Mouse (Mus musculus): ENCODE results near the gene Lat2.

Gene Lat2

GRCm38 (mm10) chr5:134611810-134612521 lies 2.9 kb downstream of the Lat2 start:
- peak; percentile 15 for DNase-seq (ENCODE audit: low spot score)

- DNase-seq (ENCODE audit: low spot score) = no peak
These were observed 4.7 kb downstream of the Lat2 start for GRCm38 (mm10) chr5:134609916-134610643.

- DNase-seq (ENCODE audit: low spot score) = no peak
These were observed 7.7 kb downstream of the Lat2 start for GRCm38 (mm10) chr5:134607121-134607520.

- no peak for DNase-seq (ENCODE audit: low spot score)
These were observed 8.5 kb downstream of the Lat2 start for GRCm38 (mm10) chr5:134606314-134606713.

- no peak for DNase-seq (ENCODE audit: low spot score)
These were observed 10.4 kb downstream of the Lat2 start for GRCm38 (mm10) chr5:134604376-134604775.

GRCm38 (mm10) chr5:134597711-134598110 lies 17.1 kb downstream of the Lat2 start:
- DNase-seq (ENCODE audit: low spot score) = no peak

- DNase-seq (ENCODE audit: low spot score) = no peak
These were observed 21.7 kb downstream of the Lat2 start for GRCm38 (mm10) chr5:134593093-134593492.

- DNase-seq (ENCODE audit: low spot score) = no peak
These were observed 22.7 kb downstream of the Lat2 start for GRCm38 (mm10) chr5:134592026-134592581.

GRCm38 (mm10) chr5:134589900-134590299 lies 24.9 kb downstream of the Lat2 start:
- no peak for DNase-seq (ENCODE audit: low spot score)

- DNase-seq (ENCODE audit: low spot score) = no peak
These were observed 30.0 kb downstream of the Lat2 start for GRCm38 (mm10) chr5:134584798-134585197.

- DNase-seq (ENCODE audit: low spot score) = no peak
These were observed 31.0 kb downstream of the Lat2 start for GRCm38 (mm10) chr5:134583884-134584213.

GRCm38 (mm10) chr5:134583006-134583883 lies 31.6 kb downstream of the Lat2 start:
- no peak for DNase-seq (ENCODE audit: low spot score)

GRCm38 (mm10) chr5:134582221-134582907 lies 32.5 kb downstream of the Lat2 start:
- DNase-seq (ENCODE audit: low spot score) = peak; percentile 98

- DNase-seq (ENCODE audit: low spot score) = no peak
These were observed 33.7 kb downstream of the Lat2 start, which contains the start of gene Rfc2 for GRCm38 (mm10) chr5:134581146-134581545. Rfc2 (plus strand) TSS chr5:134581366.

GRCm38 (mm10) chr5:134579135-134579534 lies 35.7 kb downstream of the Lat2 start:
- DNase-seq (ENCODE audit: low spot score) = no peak

GRCm38 (mm10) chr5:134577534-134577933 lies 37.3 kb downstream of the Lat2 start:
- no peak for DNase-seq (ENCODE audit: low spot score)

- DNase-seq (ENCODE audit: low spot score) = no peak
These were observed 38.2 kb downstream of the Lat2 start for GRCm38 (mm10) chr5:134576517-134577220.

- no peak for DNase-seq (ENCODE audit: low spot score)
These were observed 39.0 kb downstream of the Lat2 start for GRCm38 (mm10) chr5:134575833-134576232.

GRCm38 (mm10) chr5:134572508-134573214 lies 42.2 kb downstream of the Lat2 start:
- DNase-seq (ENCODE audit: low spot score) = no peak

All from embryo, embryonic 10.5 days (tissue).